Mouse (Mus musculus): ENCODE results near the gene Tpst1.

GRCm38 (mm10) chr5:130122355-130122754 is 49.2 kb downstream of the Tpst1 start:
- TF ChIP-seq CTCF (IDR thresholded peaks at IDR 0.05; ENCODE audit: borderline replicate concordance, insufficient read depth, low read depth, low read length) (no peak), POLR2A (IDR thresholded peaks at IDR 0.05; ENCODE audit: borderline replicate concordance, insufficient read depth, low read length) (no peak)
